Mouse (Mus musculus) lung, adult 18-20 months (tissue): Measurements from ENCODE around the gene Pabpc4.
"Not testable (repeated sequence)": the region's sequence is repeated elsewhere in the genome, so short reads cannot be mapped to it uniquely, and the experiment has no call there.

Experiments
- DNase-seq, 2 experiments: peaks; one replicate each; pipeline ENCODE4 v3.0.0; 2022; ENCODE audit warnings: mixed read lengths in 2 of 2

Pabpc4 gene

GRCm38 (mm10) chr4:123305789-123306188 is 43.6 kb downstream of the Pabpc4 start:
- DNase-seq, result peak in 1 of 2 experiments; percentile 31

GRCm38 (mm10) chr4:123306999-123307398 is 44.8 kb downstream of the Pabpc4 start:
- no peak for DNase-seq

GRCm38 (mm10) chr4:123308292-123308691 is 46.1 kb downstream of the Pabpc4 start:
- DNase-seq, result peak; percentile 17 to 44

GRCm38 (mm10) chr4:123311845-123312244 is 49.7 kb downstream of the Pabpc4 start:
- DNase-seq, result no peak

- DNase-seq, result no peak
Observed at GRCm38 (mm10) chr4:123313010-123313409, 50.9 kb downstream of the Pabpc4 start.

DNA sequence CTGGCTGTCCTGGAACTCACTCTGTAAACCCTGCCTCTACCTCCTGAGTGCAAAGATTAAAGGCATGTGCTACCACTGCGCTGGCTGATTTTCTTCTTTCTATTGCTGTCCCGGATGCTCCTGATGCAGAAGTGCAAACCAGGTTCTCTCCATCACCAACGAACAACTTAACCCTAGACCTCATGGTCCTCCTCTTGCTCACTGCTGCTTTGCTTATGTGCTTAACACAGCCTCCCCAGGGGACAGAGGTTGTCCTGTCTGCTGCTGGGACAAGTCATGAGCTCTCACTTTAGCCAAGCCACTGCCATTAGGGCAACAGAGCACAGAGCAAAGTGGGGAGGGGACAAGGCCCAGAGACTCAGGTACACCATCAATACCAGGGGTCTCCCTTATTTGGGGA is 52.3 kb downstream of the Pabpc4 start:
- DNase-seq, result no peak

GRCm38 (mm10) chr4:123322910-123323309 is 60.8 kb downstream of the Pabpc4 start:
- not testable (repeated sequence) for DNase-seq

DNA sequence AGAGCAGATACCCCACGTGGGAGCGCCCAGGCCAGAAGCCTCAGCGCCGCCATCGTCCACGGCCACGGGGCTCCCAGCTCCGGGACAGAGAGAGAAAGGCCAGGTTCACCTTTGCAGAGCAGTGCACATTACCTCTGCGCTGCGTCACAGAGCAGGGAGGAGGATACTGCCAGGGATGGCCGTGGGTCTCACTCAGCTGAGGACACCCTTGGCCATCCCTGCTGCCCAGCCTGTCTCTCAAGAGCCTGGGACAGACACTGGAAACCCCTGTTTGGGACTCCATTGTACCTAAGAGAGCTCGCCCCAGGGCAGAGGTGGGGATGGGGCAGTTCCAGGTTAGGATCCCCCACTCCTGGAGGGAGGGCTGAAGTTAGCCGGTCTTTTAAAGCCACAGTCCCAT is 61.4 kb downstream of the Pabpc4 start, which contains the start of gene Oxct2a:
TSS of gene Oxct2a (minus strand) at position 101 of the 400 bp plus-strand sequence.
- no peak for DNase-seq

DNA sequence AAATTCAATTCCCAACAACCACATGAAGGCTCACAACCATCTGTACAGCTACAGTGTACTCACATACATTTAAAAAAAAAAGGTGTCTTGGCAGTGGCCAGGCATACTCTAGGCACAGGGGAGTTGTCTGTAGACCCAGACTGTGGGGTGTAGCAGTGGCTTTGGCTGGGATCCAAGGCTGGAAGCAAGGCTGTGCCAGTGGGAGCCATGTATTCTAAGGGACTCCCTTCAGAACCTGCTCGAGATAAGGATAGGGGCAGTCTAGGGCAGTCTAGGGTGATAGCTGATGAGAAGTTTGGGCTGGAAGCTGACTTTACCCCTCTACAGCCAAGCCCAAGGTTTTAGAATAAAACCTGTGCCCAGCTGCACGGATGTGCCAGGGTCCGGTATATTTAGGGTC is 63.9 kb downstream of the Pabpc4 start:
- DNase-seq, result no peak

- no peak for DNase-seq
Observed at GRCm38 (mm10) chr4:123327630-123328029, 65.5 kb downstream of the Pabpc4 start.

DNA sequence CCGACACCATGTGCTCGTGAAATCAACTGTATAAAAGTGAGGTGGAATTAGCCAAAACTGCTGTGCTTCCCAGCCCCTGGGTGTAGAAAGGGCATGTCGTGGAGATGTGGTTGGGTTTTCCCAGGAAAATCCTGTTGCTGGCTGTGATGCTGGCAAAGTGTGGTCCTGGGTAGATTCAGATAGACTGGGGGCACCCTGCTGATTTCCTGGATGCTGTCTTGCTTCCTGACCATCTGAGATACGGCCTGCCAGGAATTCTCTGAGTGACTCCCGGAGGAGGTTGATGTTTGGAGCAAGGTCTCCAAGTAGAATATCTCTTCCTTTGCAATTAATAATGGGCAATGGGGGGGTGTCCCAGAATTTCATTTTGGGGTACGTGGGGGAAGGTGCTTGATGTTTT is 66.8 kb downstream of the Pabpc4 start:
- no peak for DNase-seq

GRCm38 (mm10) chr4:123331326-123331725 is 69.2 kb downstream of the Pabpc4 start:
- no peak for DNase-seq

- not testable (repeated sequence) for DNase-seq
Observed at GRCm38 (mm10) chr4:123331961-123332360, 69.8 kb downstream of the Pabpc4 start.

DNA sequence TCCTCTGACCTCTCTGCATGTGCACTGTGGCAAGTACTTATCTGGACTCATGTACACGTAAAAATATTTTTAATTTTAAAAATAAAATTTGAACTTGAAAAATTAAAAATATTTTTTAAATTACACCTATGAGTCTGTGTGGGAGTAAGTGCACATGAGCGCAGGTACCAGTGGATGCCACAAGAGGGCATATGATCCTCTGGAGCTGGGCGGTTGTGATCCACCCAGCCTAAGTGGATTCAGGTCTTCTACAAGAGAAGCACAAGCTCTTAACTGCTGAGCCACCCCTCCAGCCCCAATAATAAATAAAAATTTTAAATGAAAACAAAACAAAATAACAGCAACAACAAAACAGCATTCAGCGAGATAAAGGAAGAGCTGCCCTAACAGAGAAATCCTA is 71.0 kb downstream of the Pabpc4 start:
- no peak for DNase-seq

- DNase-seq, result no peak
Observed at GRCm38 (mm10) chr4:123334177-123334576, 72.0 kb downstream of the Pabpc4 start.

DNA sequence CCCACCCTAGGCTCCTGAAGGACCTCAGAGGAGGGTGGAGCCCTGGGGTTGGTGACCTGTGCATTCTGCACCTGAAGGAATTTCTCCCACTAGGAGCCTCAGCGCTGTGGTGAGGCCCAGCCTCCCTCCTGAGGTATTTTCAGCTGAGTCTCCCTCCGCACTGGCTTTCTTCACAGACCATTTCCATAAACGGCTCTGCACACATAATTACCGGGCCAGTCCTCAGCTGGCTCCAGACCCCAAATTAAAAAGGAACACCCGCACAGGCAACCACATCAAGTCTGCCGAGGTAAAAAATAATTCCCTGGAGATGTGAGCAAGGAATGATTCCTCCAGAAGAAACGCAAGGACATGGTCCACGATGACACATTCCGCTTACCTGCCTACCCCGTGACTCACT is 73.1 kb downstream of the Pabpc4 start:
- DNase-seq, result not testable (repeated sequence)

- no peak for DNase-seq
Observed at GRCm38 (mm10) chr4:123335796-123336585, 73.8 kb downstream of the Pabpc4 start.

GRCm38 (mm10) chr4:123337693-123338092 is 75.5 kb downstream of the Pabpc4 start:
- DNase-seq, result no peak

DNA sequence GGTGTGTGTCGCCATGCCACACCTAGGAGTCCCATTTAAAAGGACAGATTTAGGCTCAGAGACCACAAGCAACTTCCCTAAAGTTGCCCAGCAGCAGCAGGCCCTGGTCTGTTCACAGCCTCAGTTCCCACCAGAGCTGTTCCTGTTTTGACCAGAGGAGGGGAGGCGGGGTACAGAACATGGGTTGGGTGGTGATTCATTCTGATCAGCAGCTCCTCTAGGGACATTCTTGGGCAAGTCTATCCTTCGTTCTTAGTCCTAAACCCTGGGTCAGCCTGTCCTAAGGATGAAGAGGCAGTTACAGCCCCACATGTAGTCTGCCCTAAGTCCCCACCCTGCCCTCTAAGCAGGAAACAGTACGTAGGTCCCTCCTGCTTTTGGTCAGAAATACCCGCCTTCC is 78.1 kb downstream of the Pabpc4 start:
- no peak for DNase-seq

DNA sequence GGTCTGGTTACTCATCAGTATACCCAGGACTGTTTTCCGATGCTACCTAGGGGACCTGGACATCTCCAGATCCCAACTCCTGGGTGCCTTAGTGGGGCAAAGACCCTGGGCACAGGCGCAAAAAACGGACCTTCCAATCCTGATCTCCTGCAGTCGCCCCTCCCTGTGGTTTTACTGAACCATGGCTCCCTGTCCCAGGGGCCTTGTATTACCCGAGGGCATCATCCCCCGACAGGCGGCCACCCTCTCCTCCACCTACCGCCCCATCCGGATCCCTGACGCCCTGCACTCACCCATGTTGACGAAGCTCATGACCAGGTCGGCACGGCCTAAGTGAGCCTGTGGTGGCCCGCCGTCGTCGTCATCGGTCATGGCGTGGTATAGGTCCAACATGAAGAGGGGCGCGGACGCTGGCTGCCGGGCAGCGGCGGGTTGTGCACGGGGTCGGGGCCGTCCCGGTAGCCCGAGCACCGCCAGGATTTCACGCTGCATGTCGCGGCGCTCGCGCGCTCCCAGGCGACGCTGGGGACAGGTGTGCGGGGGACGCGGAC is 80.0 kb downstream of the Pabpc4 start:
- DNase-seq, result peak in 1 of 2 experiments; percentile 17

DNA sequence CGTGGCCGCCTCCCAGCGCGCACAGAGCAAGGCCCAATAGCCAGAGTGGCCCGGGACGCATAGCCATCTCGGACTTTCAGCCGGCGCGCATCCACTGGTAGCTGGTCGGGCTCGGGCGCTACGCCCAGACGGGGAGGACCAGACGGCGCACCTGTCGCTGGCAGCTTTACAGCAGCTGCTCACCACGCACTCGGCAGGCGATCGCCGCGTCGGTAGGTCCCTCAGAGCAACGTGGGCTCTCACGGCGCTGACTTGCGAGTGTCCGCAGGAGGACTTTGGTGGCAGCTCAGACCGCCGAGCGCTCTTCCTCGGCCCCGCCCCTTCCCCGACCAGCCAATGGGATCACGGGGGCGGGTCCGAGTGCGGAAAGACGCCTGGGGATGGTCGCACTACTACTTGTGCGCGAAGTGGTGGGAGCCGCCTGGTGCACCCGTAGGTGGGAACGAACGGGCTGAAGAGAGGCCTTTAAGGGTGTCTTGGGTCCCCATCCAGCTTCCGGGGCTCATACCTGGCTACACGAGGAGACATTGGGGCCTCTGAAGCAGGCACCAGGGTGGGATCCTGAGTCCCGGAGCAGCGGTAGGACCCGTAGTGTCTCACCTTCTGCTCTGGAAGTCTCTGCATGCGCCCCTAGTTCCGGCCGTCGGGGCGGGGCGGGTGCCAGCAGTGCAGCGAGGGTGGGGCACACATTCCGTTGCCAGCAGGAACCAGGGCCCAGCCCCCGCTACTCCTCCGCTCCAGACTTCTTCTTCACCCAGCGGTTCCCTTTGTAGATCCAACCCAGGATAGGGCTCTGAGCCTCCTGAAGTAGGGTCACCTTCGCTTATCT is 80.7 kb downstream of the Pabpc4 start, which contains the start of gene Bmp8a:
TSS of gene Bmp8a (minus strand) at position 611 of the 829 bp plus-strand sequence.
- peak; percentile 66 to 71 for DNase-seq

DNA sequence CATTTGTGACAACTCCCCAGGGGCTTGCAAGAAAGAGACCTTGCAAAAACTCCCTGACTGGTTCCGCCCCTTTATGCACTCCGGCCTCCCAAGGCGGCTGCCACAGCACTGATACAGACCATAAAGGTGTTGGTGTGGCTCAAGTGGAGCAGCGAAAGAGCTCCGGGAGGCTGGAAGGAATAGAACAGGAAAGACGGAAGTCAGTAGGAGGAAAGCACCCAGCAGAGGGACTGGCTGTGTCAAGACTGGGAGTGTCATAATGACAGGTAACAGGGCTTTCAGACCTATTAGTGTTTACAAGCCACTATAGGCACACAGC is 81.3 kb downstream of the Pabpc4 start:
- peak; percentile 17 to 41 for DNase-seq
